Mouse (Mus musculus) adrenal gland, adult 18-20 months (tissue): Measurements from ENCODE around the gene Itpr3. TPM values are rescaled to one million over a fixed set of nuclear protein-coding genes. Genes with fewer than 3 reads are reported as not detected.

Experiments used
- DNase-seq, 2 experiments: peaks; one replicate each; pipeline ENCODE4 v3.0.0; 2021 to 2022; ENCODE audit warnings: low spot score in 2 of 2
- total RNA-seq, 2 experiments: library from RNA; stranded (reverse); gene quantifications; 1 replicate in 1 of 2; 2 replicates in 1 of 2; pipeline ENCODE4 v1.2.3; 2021

The Itpr3 gene
- total RNA-seq, 2 experiments from 2014 or later = 5.5 to 6.2 TPM

GRCm38 (mm10) chr17:27036465-27036864 lies 20.6 kb upstream of the Itpr3 start:
- no peak for DNase-seq

DNA sequence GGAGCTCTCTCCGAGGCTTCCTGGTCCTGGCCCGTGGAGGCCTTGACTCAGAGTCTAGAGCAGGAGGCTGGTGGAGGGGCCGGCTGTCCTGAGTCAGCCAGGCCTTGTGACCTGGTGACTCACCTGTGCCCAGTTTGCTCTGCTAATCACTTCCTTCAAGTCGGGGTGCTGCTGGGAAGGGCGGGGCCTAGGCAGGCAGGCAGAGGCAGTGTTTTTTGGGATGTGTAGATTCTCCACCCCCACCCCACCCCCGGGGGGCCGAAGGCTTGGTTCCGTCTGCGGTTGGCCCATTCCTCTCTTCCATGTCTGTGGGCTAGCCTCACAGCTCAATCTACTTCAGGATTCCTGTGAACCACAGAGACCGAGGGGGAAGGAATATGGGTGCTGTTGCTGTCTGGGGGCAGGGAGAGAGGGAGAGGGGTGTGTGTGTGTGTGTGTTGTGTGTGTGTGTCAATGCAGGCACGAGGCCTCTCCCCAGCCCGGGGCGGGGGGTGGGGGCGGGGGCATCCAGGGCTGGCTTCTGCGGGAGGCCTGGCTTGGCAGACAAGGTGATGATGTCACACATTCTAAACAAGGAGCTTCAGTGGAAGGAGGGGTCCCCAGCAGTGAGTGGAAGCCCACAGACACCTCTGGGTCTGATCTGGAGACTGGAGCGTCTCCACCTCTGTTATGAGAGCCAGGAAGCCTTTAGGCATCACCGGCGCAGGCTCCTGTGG lies 18.6 kb upstream of the Itpr3 start:
- DNase-seq = peak in 1 of 2 experiments; percentile 42

DNA sequence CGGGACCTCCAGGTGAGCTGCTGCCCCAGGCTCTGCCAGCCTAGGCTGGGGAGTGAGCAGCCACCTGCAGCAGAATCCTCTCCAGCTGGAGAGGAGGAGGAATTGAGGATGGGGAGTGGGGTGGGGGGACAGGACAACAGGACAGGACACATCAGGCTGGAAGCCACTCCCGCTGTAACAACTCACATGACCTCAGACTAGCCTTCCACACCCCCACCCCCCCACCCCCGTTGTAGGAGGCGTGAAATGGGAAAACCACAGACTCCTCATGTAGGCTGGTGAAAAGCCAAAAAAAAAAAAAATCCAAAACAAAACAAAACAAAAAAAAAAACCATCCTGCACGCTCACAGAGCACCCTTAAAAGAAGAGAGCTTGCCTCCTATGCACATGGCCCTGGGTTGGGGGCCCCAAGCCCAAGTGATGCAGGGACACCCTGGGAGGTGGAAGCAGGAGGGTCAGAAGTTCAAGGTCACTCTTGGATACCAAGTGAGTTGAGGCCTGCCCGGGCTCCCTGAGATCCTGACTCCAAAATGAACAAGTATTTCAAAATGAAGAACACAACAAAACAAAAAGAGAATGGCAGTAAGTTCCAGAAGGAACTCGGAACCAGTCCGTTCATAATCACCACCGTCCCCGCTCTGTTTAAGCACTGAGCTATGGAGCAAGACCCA lies 17.5 kb upstream of the Itpr3 start:
- DNase-seq = no peak

GRCm38 (mm10) chr17:27040304-27041045 lies 16.6 kb upstream of the Itpr3 start:
- DNase-seq = no peak

GRCm38 (mm10) chr17:27041046-27041786 lies 15.9 kb upstream of the Itpr3 start:
- no peak for DNase-seq

- no peak for DNase-seq
Measured at GRCm38 (mm10) chr17:27041787-27042055, 15.4 kb upstream of the Itpr3 start.

GRCm38 (mm10) chr17:27042840-27043239 lies 14.3 kb upstream of the Itpr3 start:
- no peak for DNase-seq

DNA sequence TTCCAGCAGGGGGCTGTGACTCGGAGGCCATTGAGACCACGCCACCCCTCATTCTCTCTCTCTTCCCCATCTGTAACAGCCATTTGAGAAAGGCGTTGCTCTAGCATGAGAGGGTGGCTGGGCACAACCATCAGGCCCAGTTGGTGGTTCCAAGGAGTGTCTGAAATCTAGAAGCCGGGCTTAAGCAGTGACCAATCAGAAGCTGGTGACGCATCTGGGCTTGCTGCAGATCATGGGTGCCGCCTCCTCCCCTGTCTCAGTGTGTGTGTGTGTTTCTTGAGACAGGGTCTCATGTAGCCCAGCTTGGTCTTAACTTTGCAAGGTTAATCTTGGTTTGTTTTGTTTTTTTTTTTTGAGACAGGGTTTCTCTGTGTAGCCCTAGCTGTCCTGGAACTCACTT lies 11.9 kb upstream of the Itpr3 start:
- DNase-seq = no peak

- no peak for DNase-seq
Measured at GRCm38 (mm10) chr17:27047762-27048444, 9.2 kb upstream of the Itpr3 start.

DNA sequence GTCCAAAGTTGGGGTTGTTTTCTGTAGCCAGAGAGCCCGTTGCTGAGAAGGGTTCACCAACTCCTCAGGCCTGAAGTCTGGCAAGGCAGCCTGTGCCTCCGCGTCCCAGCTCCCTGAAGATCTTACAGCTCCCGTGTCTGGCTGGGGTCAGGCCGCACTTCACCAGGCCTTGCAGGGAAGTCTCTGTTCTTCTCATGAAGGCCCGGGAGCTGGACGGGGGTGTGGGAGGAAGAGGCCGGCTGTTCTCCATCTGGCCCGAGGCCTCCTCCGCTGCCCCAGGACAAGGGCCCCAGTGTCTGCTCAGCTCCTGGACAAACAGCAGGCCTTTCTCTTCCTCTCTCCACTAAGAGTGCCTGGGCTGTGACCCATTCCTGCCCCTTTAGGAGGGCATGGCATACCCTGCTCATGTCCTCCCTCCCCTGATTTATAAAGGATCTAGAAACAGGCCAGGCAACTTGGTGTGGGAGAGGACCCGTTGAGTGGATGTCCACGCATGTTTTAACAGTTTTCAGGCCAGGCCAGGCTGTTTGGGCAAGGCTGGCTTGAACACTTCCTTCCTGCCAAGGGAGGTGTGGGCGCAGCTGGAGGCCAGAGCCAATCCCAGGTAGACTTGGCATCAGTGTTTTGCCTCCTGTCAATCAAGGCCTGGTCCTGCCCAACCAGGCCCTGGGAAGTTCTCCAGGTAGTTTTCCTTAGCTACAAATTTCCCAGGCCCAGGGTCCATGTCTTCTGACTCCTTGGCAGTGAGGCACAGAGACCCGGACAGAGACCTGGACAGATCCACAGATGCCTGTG lies 8.5 kb upstream of the Itpr3 start:
- DNase-seq = no peak

DNA sequence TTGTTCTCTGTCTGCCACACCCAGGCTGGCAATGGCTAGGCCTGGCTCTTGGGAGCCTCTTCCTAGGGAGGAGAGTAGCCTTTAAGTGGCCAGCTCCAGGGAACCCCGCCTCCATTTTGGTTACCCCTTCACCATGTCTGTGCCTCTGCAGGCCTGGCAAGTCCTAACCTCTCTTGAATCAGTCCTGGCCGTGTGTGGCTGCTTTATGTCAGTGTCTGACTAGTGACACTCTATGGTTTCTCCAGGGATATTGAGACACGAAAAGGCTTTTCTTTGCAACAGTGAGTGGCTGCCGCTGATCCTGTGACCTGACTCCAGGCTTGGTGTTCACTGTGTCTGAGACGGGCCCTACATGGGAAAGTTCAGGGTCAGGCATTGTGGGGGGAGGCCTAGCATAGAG lies 6.3 kb upstream of the Itpr3 start:
- no peak for DNase-seq

- peak; percentile 34 to 58 for DNase-seq
Measured at GRCm38 (mm10) chr17:27051514-27051913, 5.6 kb upstream of the Itpr3 start.

- DNase-seq = peak; percentile 44 to 51
Measured at GRCm38 (mm10) chr17:27056170-27056569, 934 bp upstream of the Itpr3 start.

DNA sequence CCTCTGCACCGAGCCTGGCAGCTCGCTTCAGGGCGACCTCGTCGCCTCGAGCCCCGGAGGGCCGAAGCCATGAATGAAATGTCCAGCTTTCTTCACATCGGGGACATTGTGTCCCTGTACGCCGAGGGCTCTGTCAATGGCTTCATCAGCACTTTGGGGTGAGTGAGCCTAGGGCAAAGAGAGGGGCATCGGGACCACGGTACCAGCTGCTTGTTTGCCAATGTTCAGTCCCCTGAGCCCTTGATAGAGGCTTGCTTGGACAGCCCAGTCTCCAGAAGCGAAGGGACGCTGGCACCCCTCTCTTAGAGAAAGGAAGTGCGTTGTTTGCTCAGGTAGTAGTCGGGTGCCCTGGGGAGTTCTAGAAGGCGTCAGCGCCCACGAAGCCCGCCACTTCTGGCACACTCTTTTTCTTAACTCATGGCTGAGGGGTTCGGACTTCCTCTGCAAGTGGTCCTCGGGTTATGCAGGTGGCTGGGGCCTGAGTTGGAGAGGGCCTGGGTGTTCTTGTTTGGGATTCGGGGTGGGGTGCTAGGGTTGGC lies 482 bp downstream of the Itpr3 start:
- no peak for DNase-seq

GRCm38 (mm10) chr17:27060698-27061097 lies 3.6 kb downstream of the Itpr3 start:
- DNase-seq = no peak

- DNase-seq = no peak
Measured at GRCm38 (mm10) chr17:27061727-27062126, 4.6 kb downstream of the Itpr3 start.

DNA sequence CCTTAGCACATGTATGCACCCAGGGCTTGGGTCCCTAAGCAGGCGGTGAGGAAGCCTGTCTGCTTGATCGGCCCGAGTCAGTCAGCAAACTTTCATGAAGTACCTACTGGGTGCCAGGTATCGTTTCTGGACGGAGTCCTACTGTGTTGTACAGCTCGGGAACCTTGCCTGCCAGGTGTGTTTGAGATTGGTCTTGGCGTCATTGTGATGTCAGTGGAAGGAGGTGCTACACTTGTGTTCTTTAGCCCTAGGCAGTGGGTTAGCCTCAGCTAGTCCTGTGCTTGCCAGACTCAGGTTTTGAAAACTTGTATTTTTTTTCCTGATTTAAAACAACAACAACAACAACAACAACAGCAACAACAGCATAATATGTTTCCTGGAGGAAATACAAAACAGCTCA lies 5.6 kb downstream of the Itpr3 start:
- no peak for DNase-seq

DNA sequence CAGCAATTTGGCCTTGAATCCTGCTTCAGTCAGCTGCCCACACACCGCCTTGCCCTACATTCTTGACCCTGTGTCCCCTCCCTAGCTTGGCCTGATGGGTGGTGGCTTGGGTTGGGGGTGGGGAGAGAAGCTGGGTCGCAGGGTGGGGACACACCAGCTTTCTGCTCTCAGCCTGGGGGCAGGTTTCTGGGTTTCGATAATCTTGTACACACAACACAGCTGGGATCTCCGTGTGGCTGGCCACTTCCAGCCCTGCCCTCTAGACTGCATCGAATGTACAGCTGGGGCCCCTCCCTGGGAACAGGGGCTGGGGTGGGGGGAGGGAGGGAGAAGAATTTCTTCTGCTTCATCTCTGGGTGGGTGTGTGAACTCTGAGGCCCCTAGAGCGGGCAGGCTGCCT lies 6.6 kb downstream of the Itpr3 start:
- no peak for DNase-seq

- no peak for DNase-seq
Measured at GRCm38 (mm10) chr17:27064195-27064594, 7.1 kb downstream of the Itpr3 start.

DNA sequence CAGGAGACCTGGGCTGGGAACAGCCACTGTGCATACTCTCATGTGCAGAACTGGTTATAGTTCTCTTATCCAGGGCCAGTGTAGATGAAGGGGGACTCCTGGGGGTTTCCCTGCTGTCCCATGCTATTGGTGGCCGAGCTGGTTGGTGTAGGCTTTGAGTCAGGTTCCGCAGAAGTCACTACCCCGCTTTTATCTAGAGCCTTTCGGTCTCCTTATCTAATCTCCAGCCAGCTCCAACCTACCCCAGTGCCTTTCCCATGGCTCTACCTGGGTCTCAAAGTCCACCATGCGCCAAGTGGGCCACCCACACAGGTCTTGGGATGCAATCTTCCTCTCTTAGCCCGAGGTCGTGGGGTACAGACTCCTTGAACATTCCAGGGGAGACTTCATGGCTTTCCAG lies 9.0 kb downstream of the Itpr3 start:
- DNase-seq = no peak
